Comparison of ENCODE assay signal across 9 mouse cellular contexts in genomic region chr13:108041358-108041757, GRCm38 (mm10). TPM values are rescaled to one million over a fixed set of nuclear protein-coding genes. Genes with fewer than 3 reads are reported as not detected.
DNase-seq lines count a peak whose midpoint lies in the region; ATAC-seq and TF ChIP-seq lines count a peak whose summit lies in the region.
"Had no signal": no experiment of that assay in that cellular context is flagged by ENCODE, and none has a peak within 500 bp of the region (broad histone marks: within the 10 kb centered on the region; RNA-seq: fewer than 3 reads in every experiment).

No protein-coding gene starts in this region.

- no peak overlapping the region; the same call in 1 of the 2 replicates for H3K4me3 ChIP-seq in layer of hippocampus, adult 2 months
- H3K4me3 ChIP-seq: erythroblast, embryonic 14.5 days had no signal

- ATAC-seq in CD4-positive, CD25-positive, alpha-beta regulatory T cell, adult 4 months = peak; percentile 59

- peak; percentile 73 for TF ChIP-seq CTCF in layer of hippocampus, adult 2 months (conservative IDR thresholded peaks at IDR 0.05)

- 0 out of 2 replicates have a peak overlapping the region, but pooled peaks have one; percentile 24 for H3K27ac ChIP-seq in layer of hippocampus, adult 2 months

- DNase-seq in adrenal gland, postnatal 4 days (ENCODE audit: low spot score in 2 of 2) = peak; percentile 15 to 52
- peak; percentile 58 for DNase-seq in fibroblast of lung, adult 2 months (ENCODE audit: low read depth)
- peak; percentile 46 to 62 for DNase-seq in heart, postnatal 36 days
- peak; percentile 69 to 71 for DNase-seq in layer of hippocampus, adult 2 months (ENCODE audit: low spot score in 2 of 2)
- DNase-seq in lung, postnatal 10 days = peak; percentile 79
- peak; percentile 48 for DNase-seq in retina, adult 2 months (ENCODE audit: low read depth, low spot score)
- DNase-seq in thymus, postnatal 25 days = peak; percentile 74

- intact Hi-C loops in heart, postnatal 36 days (cut with DNase I) = loop anchor here (2.0 to 10.0 kb wide), 8 partner anchors 151 to 1097 kb away; partner anchors contain the start of gene Dimt1

RNA-seq across cellular contexts. Expression of gene Smim15, which starts 2.9 kb away (rescaled TPM):
- 10 to 100 TPM; 76.2 to 86.4 TPM for polyA plus RNA-seq in CD4-positive, CD25-positive, alpha-beta regulatory T cell, adult 4 months (2017; shearing (Covaris generic))
- total RNA-seq in adrenal gland, postnatal 4 days (2021) = 10 to 100 TPM; 40.9 to 45.2 TPM
- 10 to 100 TPM; 21.0 to 21.6 TPM for total RNA-seq in heart, postnatal 36 days (2021)
- total RNA-seq in layer of hippocampus, adult 2 months (2021) = 10 to 100 TPM; 58.8 to 60.0 TPM
